Mouse (Mus musculus): ENCODE results near the gene Slc22a22.
"Not testable (repeated sequence)": the region's sequence is repeated elsewhere in the genome, so short reads cannot be mapped to it uniquely, and the experiment has no call there.

Slc22a22 gene

DNA sequence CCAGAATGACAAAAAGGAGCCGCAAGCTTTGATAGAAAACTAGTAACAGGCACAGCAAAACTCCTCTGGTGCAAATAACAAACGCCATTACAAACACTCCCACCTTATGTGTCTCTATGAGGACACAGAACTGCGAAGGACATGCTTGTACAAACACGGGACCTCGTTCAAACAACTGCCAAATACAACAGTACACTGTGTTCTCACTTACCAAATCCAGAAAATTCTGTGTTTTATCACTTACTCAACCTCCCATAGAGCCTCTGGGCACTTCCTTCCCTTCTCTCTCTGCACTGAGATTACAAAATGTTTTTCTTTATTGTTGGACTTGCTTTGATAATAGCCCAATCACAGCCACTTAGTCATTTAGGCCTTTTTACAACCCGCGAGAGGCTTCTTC is 97.0 kb downstream of the Slc22a22 start:
- DNase-seq (ENCODE audit: low spot score in 2 of 2): no peak

DNA sequence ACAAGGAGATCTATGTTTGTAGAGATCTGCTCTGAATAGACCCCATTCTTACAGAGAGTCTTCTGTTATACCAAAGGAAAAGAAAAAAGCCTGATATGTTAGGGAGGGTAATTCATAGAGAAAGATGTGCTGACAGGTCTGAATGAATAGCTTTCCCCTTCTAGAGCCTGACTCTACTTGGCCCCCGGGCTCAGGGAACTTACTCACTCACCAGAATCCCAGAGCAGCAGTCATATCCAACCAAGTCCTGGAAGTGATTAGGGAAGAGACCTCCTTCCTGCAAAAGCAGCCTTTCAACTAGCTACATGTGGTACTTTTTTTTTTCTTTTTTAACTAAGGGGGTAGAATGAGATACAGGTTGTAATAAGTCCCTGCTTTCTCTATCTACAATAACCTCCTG is 111.0 kb downstream of the Slc22a22 start:
- no peak for DNase-seq (ENCODE audit: low spot score in 2 of 2)

DNA sequence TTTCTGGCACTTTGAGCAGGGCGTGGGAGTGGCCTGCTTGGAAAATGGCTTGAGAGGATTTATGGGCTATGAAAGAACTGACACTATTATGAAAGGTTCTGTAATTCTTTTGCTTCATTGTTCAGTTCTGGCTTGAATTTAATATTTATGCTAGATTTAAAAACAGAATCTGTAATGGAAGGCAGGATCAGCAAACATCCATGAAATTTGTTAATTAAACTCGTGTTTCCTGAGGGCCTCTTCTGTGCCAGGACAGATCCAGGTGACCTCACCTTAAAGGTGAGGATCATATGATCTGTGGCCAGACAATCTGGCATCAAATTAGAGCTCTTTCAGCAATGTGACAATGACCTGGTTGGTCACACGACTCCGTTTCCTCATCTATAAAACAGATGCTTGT is 122.1 kb downstream of the Slc22a22 start:
- no peak for DNase-seq (ENCODE audit: low spot score in 2 of 2)

DNA sequence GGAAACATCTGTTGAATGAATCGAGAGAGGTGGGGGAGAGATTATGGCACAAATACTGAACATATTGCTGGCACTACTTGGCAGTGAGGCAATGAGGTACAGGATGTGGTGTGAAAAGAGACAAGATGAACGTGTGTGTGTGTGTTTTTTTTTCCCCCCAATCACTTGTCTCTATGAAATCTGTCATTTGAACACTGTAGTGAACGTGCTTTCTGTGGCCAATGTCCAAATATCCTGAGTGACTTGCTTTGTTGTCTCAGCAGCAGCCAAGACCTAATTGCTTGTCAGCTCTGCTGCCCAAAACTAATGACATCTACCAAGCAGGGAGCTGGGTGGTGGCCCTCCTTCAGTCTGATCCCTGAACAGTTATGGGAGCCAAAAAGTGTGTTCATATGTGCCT is 136.9 kb downstream of the Slc22a22 start:
- no peak for DNase-seq (ENCODE audit: low spot score in 2 of 2)

DNA sequence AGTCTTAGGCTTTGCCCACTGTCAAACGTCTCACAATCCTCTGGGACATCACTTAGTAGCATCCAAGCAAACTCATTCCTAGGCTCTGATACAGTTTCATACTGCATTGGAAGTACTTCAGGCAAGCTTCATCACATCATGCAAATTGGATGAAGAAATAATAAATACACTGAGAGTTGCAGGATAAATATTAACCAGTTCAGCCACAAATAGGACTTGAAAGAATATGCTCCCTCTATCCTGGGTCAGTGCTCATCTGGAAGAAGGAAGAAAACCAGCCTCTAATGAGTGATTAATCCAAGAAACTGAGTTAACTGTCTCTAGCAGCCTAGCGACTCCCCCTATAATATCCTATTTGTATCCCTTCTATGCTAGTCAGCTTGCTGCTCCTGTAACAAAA is 146.1 kb downstream of the Slc22a22 start:
- no peak for DNase-seq (ENCODE audit: low spot score in 2 of 2)

DNA sequence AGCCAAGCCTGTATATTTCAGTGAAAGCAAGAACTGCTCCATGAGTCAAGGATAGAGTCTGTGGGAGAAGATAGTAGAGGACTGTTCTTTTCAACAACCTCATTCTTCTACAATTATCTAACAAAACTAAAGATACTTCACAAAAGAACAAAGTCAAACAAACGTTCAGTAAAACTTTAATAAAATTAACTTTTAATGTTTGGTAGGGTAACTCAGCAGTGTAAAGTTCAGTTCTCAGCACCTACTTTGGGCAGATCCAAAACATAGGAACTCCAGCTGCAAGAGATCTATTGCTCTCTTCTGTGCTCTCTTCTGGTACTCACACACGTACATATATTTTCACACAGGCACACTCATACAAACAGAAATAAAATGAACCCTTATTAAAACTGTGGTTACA is 159.4 kb downstream of the Slc22a22 start:
- DNase-seq (ENCODE audit: low spot score in 2 of 2): no peak

DNA sequence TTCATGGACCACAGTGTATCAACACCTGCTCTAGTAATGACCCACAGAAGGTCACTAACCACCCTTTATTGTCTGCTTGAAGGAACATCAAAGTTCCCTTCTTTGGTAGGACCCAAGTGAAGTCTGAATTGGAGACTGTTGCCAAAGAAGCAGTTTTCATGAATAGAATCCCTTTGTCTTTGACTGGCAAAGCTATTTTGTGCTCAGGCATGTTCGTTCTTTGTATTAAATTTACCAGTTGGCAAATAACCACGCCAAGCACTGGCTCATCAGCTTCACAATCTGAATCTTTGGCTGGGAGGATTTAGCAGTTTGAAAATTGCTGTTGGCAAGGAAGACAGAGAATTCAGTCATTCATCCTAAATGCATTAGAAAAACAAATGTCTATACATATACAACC is 160.9 kb downstream of the Slc22a22 start:
- DNase-seq (ENCODE audit: low spot score in 2 of 2): no peak

DNA sequence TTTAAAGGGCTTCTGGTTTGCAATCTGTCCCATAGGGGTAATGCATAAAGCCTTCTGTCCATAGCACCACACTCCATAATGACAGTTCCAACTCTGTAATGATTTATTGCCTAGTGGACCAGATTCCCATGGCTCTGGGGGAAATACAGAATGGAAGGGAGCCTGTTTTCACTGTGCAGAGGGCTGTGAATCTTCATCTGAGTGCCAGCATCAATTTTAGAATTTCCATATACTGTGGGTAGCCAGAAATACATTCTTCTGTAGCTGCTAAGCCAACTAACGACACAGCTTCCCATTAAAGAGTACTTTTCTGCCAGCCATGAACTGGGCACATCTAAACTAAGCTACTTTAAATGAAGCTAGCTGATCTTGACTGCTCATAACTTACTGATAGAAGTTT is 174.7 kb downstream of the Slc22a22 start:
- no peak for DNase-seq (ENCODE audit: low spot score in 2 of 2)

DNA sequence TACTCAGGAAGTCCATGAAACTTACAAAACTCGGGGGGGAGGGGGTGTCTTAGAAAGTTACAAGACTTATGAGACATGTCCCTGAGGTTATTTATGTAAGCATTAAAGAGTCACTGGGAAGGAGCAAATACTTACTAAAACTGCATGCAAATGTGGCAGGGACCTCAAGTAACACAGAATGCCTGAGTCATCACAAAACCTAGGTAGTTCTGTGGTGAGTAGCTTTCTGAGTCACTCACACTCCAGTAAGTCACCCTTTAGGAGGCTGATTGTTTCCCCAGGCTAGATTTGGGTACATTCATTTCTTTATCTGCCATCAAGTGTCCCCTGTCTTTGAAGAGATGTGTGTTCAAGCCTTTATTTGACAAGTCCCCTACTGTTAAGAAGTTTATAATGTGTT is 198.9 kb downstream of the Slc22a22 start:
- DNase-seq (ENCODE audit: low spot score in 2 of 2): no peak

DNA sequence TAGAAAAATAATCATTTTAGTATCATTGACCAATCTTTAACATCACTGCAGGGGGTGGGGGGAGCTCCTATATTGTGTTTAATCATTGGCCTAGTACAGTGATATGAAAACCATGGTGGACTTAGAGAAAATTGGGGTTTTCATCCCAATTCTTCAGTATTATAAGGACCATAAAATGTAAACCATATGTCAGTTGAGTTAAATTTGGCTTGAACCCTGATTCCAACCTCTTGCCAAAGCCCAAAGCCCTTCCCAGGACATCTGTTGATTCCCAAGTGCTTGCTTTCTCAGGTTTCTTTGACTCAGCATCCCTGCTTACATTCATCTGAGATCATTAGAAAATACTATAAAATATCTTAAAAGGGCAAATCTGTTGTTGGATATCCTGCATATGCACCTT is 201.0 kb downstream of the Slc22a22 start:
- no peak for DNase-seq (ENCODE audit: low spot score in 2 of 2)

DNA sequence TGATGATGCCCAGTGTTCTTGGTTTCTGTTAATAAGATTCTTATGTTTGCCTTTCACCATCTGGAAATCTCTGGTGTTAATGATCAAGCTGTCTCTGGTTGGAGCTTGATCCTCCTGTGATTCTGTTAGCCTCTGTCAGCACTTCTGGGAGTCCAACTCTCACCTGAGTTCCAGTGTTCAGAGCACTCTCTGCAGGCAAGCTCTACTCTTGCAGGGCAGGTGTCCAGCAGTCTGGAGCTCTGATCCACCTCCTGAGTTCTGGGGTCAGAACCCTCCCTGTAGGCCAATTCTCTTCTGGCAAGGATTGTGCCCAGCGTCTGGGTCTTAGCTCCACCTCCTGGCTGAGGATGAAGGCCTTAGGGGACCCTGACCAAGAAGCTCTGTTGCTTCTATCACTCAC is 237.4 kb downstream of the Slc22a22 start:
- DNase-seq (ENCODE audit: low spot score in 2 of 2): not testable (repeated sequence)

DNA sequence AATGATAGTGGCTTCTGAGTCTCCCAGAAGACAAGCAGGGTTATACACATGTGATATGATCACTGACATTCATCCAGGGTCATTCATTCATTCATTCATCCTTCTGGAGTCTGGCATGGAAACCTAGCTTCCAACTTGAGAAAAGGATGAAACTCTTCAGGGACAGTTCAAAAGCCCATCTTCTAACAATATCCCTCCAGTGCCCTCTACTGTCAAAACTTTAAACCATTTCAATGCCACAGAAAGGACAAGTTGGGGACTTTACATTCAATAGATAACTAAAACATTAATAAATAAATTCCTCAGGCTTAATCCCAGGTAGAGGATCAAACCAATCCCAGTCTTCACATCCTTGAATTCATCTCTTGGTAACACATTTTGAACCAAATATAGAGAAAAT is 247.0 kb downstream of the Slc22a22 start:
- DNase-seq (ENCODE audit: low spot score in 2 of 2): no peak

DNA sequence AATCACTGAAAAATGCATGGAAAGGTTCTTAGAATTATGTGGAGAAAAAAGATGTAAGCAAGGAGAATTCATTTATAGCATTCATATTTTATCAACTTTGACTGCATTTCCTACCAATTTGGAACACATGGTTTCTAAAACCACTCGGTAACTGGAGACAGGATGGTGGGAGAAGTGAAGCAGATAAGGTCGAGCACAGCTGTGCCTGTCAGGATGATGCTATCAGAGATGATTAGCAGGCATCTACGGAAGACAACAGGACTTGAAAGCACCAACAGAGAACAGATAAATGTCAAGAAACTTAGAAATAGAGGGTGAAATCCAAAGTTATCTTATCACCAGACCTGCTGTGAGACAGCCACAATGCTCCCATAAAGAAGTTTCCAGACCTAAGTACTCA is 272.1 kb downstream of the Slc22a22 start:
- DNase-seq (ENCODE audit: low spot score in 2 of 2): no peak

DNA sequence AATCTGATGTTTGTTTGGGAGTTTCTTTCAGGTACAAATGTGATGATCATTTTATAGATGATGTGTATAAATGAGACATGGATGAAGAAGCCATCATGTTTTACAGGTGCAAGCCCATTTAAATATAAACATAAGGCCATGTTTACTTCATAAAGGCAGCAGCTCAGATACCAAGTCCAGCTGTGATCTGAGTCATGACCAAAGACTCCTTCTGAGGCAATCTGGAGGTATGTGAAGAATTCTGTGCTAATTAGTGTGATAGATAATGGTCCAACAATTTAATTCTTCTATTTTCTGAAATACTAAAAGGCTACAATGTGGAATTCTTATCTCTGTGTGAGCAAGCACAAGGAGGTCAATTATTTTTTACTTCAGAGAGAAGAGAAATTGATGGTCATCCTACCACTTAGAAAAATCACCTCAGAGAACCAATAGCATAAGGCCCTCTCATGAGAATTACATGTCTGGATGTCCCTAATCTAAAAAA is 272.9 kb downstream of the Slc22a22 start:
- DNase-seq (ENCODE audit: low spot score in 2 of 2): no peak
